Mouse (Mus musculus): Measurements from ENCODE around the gene Nhlh2.

Nhlh2 gene

DNA sequence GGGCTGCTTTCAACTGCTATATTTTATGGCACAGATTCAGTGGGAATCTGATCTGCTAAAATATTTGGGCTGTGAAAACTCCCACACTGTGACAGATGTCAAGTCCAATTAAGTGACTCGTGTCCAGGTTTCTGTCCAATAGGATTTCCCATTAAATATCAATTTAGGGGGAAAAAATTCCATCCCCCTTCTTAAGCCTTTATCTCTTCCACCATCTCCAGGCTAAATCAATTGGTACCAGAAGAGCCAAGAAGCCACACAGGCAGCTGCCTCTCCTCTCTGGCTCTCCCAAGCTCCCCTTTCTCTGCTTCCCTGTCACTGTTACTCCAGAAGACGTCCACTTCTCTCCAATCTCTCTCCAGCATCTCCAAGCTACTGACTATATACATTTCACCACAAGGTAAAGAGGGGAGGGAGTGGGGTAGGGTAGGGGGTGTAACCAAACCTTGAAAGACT, at the start of gene Nhlh2:
TSS of gene Nhlh2 (plus strand) at position 151 of the 456 bp plus-strand sequence.
- no peak for DNase-seq (ENCODE audit: low read depth, low spot score)

GRCm38 (mm10) chr3:101961146-101961835, 48.6 kb upstream of the Nhlh2 start:
- no peak for DNase-seq (ENCODE audit: low read depth, low spot score)

DNA sequence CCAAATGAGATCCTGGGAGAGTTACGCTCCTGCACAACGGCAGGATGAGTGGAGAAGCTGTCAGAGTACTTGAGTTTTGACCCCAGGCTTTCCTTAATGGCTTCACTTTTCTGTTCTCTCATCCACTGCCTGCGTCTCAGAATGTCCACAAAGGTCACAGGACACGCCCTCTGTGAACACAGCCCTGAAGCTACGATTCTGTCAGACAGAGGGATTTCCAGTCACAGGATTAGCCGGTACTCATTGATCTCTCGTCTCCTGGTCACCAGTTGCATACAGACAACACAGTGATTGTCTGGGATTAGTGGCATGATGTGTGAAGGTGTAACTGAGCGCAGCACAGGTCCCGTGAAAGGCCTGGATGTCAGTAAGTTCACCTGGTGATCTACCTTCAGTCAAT, 46.4 kb upstream of the Nhlh2 start:
- peak; percentile 12 for DNase-seq (ENCODE audit: low read depth, low spot score)

DNA sequence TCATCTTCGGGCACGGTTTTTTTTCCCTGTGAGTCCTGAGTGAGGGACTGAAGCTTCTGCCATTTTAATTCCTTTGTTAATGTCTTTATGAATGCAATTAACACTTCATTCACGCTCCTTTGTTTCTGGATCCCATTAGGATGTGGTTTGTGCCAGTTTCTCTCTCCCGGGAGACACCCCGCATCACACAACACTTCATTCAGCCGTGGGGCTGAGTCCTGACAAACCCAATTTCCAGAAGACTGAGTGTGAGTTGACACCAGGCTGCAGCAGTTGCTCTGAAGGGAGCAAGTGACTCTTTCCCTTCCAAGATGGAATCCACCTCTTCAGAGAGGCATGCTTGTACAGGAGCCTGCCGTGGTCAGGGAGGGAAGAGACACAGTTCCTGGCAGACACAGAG, 45.5 kb upstream of the Nhlh2 start:
- no peak for DNase-seq (ENCODE audit: low read depth, low spot score)

DNA sequence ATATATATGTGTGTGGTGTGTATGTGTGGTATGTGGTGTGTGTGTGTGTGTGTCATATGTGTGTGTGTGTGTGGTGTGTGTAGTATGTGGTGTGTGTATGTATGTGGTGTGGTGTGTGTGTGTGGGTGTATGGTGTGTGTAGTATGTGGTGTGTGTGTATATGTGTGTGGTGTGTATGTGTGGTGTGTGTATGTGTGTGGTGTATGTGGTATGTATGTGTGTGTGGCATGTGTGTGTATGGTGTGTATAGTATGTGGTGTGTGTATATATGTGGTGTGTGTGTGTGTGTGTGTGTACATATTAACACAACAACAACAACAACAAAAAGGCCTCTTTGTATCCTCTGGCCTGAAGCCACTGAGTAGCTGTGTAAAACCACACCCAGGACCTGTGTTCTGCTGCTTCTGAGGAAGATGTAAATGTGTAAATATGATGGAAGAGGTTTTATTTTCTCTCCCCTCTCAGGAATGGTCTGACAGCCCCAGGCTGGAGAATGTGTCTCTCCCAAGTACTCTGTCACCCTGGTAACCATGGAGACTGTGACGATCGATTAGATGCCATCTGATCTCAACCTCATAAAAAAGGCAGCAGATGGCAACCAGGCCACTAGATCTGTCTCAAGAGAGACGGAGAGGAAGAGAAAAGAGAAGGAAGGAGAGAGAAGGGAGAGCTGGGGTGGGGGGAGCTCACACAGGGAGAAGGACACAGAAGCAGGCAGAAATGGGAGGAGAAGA, 42.9 kb upstream of the Nhlh2 start:
- no peak for DNase-seq (ENCODE audit: low read depth, low spot score)

DNA sequence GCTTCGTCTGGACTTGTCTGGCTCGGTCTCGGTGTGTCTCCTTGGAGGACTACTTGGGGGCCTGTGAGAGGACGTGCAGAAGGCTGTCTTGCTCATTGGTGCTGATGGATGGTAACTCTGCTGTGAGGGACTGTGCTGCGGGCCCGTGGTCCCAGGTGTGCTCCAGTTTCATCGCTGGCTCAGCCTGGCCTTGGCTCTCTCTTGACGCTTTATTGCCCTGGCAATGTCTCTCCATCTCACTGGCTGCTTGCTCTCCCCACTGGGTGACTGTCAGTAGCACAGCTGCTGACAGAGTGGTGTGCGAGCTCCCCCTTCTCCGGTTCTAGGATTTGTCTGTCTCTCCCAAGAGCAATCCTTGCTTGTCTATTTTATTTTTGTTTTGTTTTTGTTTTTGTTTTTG, 34.5 kb upstream of the Nhlh2 start:
- no peak for DNase-seq (ENCODE audit: low read depth, low spot score)

- DNase-seq (ENCODE audit: low read depth, low spot score): no peak
Observed at GRCm38 (mm10) chr3:101978299-101978994, 31.4 kb upstream of the Nhlh2 start.

DNA sequence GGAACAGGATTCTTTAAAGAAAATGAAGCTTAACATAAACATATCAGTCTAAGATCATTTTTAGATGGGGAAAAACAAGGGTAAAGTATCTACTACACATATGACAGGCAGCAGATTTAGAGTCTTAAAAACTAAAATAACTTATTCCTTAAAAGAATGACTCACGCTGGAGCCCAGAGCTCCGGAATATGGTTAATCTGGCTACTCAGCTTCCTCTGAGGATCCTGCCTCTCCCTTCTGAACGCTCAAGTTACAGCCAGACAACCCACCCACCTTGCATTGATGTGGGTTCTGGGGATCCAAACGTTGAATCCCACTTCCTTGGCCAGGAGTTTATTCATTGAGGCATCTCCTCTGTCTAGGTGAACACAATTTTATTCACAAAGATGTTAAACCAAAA, 26.0 kb upstream of the Nhlh2 start:
- DNase-seq (ENCODE audit: low read depth, low spot score): no peak

DNA sequence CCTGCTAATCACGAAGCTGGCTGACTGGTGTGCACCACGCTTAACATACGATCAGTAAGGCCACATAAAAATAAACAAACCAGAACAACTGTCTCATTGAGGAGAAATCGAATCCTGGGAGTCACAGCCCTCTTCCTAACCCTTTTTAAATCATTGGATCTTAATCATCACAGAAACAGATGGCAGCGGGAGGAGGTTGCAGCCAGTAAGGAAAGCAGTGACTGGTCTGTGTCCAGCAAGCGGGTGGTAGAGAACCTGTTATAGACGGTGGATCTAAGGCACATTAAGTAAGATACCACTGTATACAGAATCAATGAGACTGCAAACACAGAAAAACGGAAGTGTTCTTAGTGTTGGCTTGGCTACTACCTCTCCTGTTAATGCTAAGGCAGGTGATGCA, 24.2 kb upstream of the Nhlh2 start:
- DNase-seq (ENCODE audit: low read depth, low spot score): no peak

GRCm38 (mm10) chr3:101990136-101990535, 19.7 kb upstream of the Nhlh2 start:
- no peak for DNase-seq (ENCODE audit: low read depth, low spot score)

DNA sequence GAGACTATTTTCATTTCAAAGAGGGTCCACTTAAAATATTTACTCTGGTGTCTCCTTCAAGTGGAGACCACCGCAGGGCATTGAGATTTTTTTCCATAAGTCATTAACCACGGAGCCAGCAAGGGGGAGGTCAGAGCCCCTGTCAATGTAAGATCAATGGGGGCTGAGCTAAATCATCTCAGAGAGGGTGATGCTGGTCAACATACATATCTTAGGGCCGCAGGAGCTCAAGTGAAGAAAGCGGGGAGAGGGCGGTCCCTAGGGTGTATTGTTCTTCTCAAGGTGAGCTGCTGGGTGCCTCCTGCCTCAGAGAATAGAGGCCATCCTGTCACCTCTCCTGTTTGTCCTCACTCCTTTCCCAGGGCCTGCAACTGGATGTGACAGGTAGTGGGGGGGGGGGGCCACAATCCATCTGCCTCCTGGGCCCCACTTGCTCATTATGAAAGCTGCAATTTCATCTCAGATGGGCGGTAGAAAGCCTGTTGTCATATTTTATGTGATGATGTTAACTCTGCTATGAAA, 18.8 kb upstream of the Nhlh2 start:
- DNase-seq (ENCODE audit: low read depth, low spot score): no peak

DNA sequence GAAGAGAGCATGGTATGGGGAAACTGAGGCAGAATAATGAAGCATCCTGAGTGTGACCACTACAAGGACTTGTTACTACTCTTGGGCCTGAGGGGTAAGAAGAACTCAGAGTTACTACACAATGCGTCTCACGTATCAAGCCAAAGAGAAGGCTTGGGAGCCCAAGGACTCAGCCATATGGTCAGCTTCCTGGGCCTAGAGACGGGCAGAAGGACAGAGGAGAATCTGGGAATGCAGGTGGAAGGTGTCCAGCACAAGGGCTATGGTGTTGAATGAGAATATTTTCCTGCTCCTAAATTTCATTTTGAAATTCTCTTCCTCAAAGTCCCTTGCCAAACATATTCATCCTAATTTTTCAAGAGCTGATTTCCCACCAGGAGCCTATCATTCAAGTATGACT, 12.0 kb upstream of the Nhlh2 start:
- DNase-seq (ENCODE audit: low read depth, low spot score): no peak

GRCm38 (mm10) chr3:102010681-102011317, 923 bp downstream of the Nhlh2 start:
- DNase-seq (ENCODE audit: low read depth, low spot score): no peak

DNA sequence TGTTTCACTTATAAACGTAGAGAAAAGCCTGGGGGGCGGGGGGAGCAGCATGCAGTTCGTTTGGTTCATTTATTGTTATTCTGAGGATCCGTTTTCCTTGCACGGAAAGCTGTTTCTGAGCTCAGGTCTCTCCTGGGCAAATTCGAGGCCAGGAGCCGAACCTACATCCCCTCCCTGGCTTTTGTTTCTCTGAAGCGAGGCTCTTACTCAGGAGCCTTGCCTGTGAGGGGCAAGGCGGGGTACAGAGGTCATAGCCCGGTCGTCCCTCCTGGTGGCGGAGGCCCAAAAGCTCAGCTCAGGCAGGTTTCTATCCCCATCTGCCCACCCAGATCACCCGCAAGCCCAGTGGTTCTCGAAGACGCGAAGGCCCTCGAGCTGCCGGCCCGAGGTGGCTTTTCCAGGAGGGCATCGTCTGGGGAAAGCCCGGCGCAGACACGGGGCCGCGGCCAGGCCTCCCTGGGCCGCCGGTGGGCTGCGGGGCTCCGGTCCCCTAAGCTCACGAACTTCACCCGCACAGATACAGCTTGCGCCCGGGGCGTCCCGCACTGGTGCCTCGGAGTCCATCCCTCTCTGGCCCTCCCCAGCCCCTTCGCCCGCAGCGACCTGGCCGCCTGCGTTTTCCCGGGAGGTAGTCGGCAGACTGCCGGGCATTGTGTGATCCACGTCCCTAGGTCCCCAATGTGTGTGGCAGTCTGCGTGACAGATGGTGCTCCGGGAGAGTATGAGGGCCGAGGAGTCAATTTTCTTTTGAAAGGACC, 1.6 kb downstream of the Nhlh2 start:
- peak; percentile 30 for DNase-seq (ENCODE audit: low read depth, low spot score)

- peak; percentile 45 for DNase-seq (ENCODE audit: low read depth, low spot score)
Observed at GRCm38 (mm10) chr3:102012076-102012610, 2.3 kb downstream of the Nhlh2 start.

DNA sequence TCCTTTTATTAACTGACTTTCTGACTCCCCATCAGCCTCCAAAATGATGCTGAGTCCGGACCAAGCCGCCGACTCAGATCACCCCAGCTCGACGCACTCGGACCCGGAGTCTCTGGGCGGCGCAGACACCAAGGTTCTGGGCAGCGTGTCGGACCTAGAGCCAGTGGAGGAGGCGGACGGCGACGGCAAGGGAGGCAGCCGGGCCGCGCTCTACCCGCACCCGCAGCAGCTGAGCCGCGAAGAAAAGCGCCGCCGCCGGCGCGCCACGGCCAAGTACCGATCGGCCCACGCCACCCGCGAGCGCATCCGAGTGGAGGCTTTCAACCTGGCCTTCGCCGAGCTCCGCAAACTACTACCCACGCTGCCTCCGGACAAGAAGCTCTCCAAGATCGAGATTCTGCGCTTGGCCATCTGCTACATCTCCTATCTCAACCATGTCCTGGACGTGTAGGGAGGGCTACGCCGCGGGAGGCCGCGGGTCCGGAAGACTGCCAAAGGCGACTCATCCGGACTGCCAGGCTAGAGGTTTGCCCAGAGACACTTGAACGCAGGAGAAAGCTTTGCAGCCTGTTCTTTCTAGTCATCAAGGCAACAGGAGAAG, 2.8 kb downstream of the Nhlh2 start:
- DNase-seq (ENCODE audit: low read depth, low spot score): peak; percentile 27

GRCm38 (mm10) chr3:102020604-102021003, 10.7 kb downstream of the Nhlh2 start:
- peak; percentile 55 for DNase-seq (ENCODE audit: low read depth, low spot score)

- no peak for DNase-seq (ENCODE audit: low read depth, low spot score)
Observed at GRCm38 (mm10) chr3:102022721-102023120, 12.8 kb downstream of the Nhlh2 start.

- DNase-seq (ENCODE audit: low read depth, low spot score): peak; percentile 12
Observed at GRCm38 (mm10) chr3:102023337-102023736, 13.5 kb downstream of the Nhlh2 start.

- peak; percentile 24 for DNase-seq (ENCODE audit: low read depth, low spot score)
Observed at GRCm38 (mm10) chr3:102023829-102024228, 14.0 kb downstream of the Nhlh2 start.
